Comparison of ENCODE assay signal across 9 mouse cellular contexts in genomic region chr2:62390961-62391461, GRCm38 (mm10). TPM values are rescaled to one million over a fixed set of nuclear protein-coding genes. Genes with fewer than 3 reads are reported as not detected.
A peak's percentile ranks its signal among the peaks of the same experiment; 100 is the strongest.
DNase-seq lines count a peak whose midpoint lies in the region; ATAC-seq and TF ChIP-seq lines count a peak whose summit lies in the region.
"Had no signal": no experiment of that assay in that cellular context is flagged by ENCODE, and none has a peak within 500 bp of the region (broad histone marks: within the 10 kb centered on the region; RNA-seq: fewer than 3 reads in every experiment).

No protein-coding gene starts in this region.

- no peak for TF ChIP-seq CTCF in hindbrain, postnatal 0 days (IDR thresholded peaks at IDR 0.05; ENCODE audit: low read depth)

- ATAC-seq in CD4-positive, CD25-positive, alpha-beta regulatory T cell, adult 4 months, result peak; percentile 57
- no peak for ATAC-seq in hindbrain, postnatal 0 days

- H3K4me1 ChIP-seq in hindbrain, postnatal 0 days (ENCODE audit: insufficient read depth, low read length), result no peaks in the 10 kb centered on the region
- H3K4me1 ChIP-seq: stomach, embryonic 15.5 days had no signal

- H3K27me3 ChIP-seq in hindbrain, postnatal 0 days (ENCODE audit: insufficient read depth, low read length), result no peaks in the 10 kb centered on the region
- H3K27me3 ChIP-seq: stomach, embryonic 15.5 days had no signal

- peak; percentile 82 for DNase-seq in T-cell, adult 2 months (ENCODE audit: low spot score)
- DNase-seq in liver, result peak; percentile 7
- peak; percentile 43 to 47 for DNase-seq in spleen, postnatal 36 days (ENCODE audit: low spot score in 2 of 2)
- no peak for DNase-seq in cerebellum, adult 18-20 months
- DNase-seq in hindbrain, postnatal 0 days (ENCODE audit: low spot score), result no peak
- no peak for DNase-seq in right cerebral cortex, postnatal 36 days (ENCODE audit: low spot score in 2 of 2)
- DNase-seq: gastrocnemius, postnatal 36 days had no signal

- 89% methylated on average over 12 of the region's 12 CpGs for WGBS in hindbrain, postnatal 0 days

- no peaks in the 10 kb centered on the region for H3K36me3 ChIP-seq in hindbrain, postnatal 0 days (ENCODE audit: insufficient read depth, low read length)
- H3K36me3 ChIP-seq: stomach, embryonic 15.5 days had no signal

- no peak overlapping the region for H3K9ac ChIP-seq in hindbrain, postnatal 0 days (replicated peaks; ENCODE audit: low read length)
- H3K9ac ChIP-seq: stomach, embryonic 15.5 days had no signal

- H3K4me3 ChIP-seq in hindbrain, postnatal 0 days (ENCODE audit: low read length), result no peak overlapping the region
- H3K4me3 ChIP-seq: stomach, embryonic 15.5 days had no signal

- H3K4me2 ChIP-seq in hindbrain, postnatal 0 days (ENCODE audit: low read depth, low read length), result no peak overlapping the region
- H3K4me2 ChIP-seq: stomach, embryonic 15.5 days had no signal

- no peak overlapping the region for H3K27ac ChIP-seq in hindbrain, postnatal 0 days
- H3K27ac ChIP-seq: stomach, embryonic 15.5 days had no signal

- no peaks in the 10 kb centered on the region for H3K9me3 ChIP-seq in hindbrain, postnatal 0 days (ENCODE audit: low read length)
- H3K9me3 ChIP-seq: stomach, embryonic 15.5 days had no signal

RNA-seq across cellular contexts. Expression of gene Dpp4, which starts 21.0 kb away (rescaled TPM):
- polyA plus RNA-seq in CD4-positive, CD25-positive, alpha-beta regulatory T cell, adult 4 months (2017; shearing (Covaris generic)), result 100 to 1,000 TPM in 1 of 2 experiments, 10 to 100 TPM in 1; 98.3 to 101 TPM
- 2.2 and 5.0 TPM in 2 replicates for total RNA-seq in hindbrain, postnatal 0 days (2014; rRNA removed)
- 2.3 and 3.2 TPM in 2 replicates for polyA plus RNA-seq in hindbrain, postnatal 0 days (2015; fragmentation: Nextera tagmentation; extraction: Ambion mirVana)

Comparison
In these comparisons a context has a peak if more than half of its experiments do, and no peak if none do; other contexts are left out.
1. DNase-seq: peak in T-cell, adult 2 months (single experiment), liver (single experiment) and spleen, postnatal 36 days (2 of 2); none in cerebellum, adult 18-20 months (0 of 2), hindbrain, postnatal 0 days (single experiment) and right cerebral cortex, postnatal 36 days (0 of 2).
2. RNA of gene Dpp4, which starts 21.0 kb away (polyA plus RNA-seq): 98.3 to 101 TPM in CD4-positive, CD25-positive, alpha-beta regulatory T cell, adult 4 months; 2.3 to 3.2 TPM in hindbrain, postnatal 0 days; every median in the first group is over 10 times any median in the second.